Mouse (Mus musculus) spleen, adult 2 months (tissue): ENCODE measurements around the gene Sptan1. TPM values are rescaled to one million over a fixed set of nuclear protein-coding genes. Genes with fewer than 3 reads are reported as not detected.

ENCODE experiments used
- DNase-seq, 2 experiments: peaks; one replicate each; pipeline versions ENCODE4 v3.0.0 to v3.0.0-alpha.2; 2012 to 2021; ENCODE audit warnings: low spot score in 2 of 2, low read depth in 1 of 2
- H3K27ac ChIP-seq: fragments of 200-500 bp; 2 replicates; pipeline ENCODE4 v1.5.1; 2012; ENCODE audit warnings: low read length, inconsistent platforms; ENCODE audit not compliant: insufficient read depth
- H3K27me3 ChIP-seq: fragments of 200-500 bp; 2 replicates; pipeline ENCODE4 v1.6.1; 2012; ENCODE audit warnings: mild to moderate bottlenecking, moderate library complexity, low read length, inconsistent platforms; ENCODE audit not compliant: control insufficient read depth, insufficient read depth
- H3K36me3 ChIP-seq: fragments of 200-500 bp; 2 replicates; pipeline ENCODE4 v1.6.1; 2012; ENCODE audit warnings: mild to moderate bottlenecking, low read length, inconsistent platforms; ENCODE audit not compliant: control insufficient read depth, insufficient read depth
- H3K4me1 ChIP-seq: fragments of 200-500 bp; 2 replicates; pipeline ENCODE4 v1.6.1; 2011; ENCODE audit warnings: inconsistent platforms; ENCODE audit not compliant: control insufficient read depth, insufficient read depth, insufficient read length
- H3K4me3 ChIP-seq: fragments of 200-500 bp; 2 replicates; pipeline ENCODE4 v1.5.1; 2011; ENCODE audit warnings: mild to moderate bottlenecking, inconsistent platforms; ENCODE audit not compliant: insufficient read depth, insufficient read length; ENCODE audit errors: extremely low read depth
- CTCF ChIP-seq: fragments of 200-500 bp; IDR thresholded peaks from 2 replicates; pipeline ENCODE4 v1.5.1; 2011; ENCODE audit warnings: mild to moderate bottlenecking, inconsistent platforms; ENCODE audit not compliant: insufficient read depth, insufficient read length, insufficient replicate concordance; ENCODE audit errors: extremely low read depth
- POLR2A ChIP-seq: fragments of 200-500 bp; IDR thresholded peaks from 2 replicates; pipeline ENCODE4 v1.6.1; 2011; ENCODE audit warnings: low read depth, low read length, inconsistent platforms
- WGBS: fragments of 180-500 bp; shearing (Covaris S2); methylation state at CpG from one replicate; pipeline ENCODE4 v1.1.7; 2018; 5-methylcytosine and 5-hydroxymethylcytosine counted together
- polyA plus RNA-seq: library from polyadenylated mRNA; depleted of rRNA; stranded (reverse); fragments of >200 nt; gene quantifications from 2 replicates; pipeline ENCODE4 v1.2.3, GENCODE M21; 2012; rRNA removed

The Sptan1 gene
- polyA plus RNA-seq, 1 experiment = 101 TPM

DNA sequence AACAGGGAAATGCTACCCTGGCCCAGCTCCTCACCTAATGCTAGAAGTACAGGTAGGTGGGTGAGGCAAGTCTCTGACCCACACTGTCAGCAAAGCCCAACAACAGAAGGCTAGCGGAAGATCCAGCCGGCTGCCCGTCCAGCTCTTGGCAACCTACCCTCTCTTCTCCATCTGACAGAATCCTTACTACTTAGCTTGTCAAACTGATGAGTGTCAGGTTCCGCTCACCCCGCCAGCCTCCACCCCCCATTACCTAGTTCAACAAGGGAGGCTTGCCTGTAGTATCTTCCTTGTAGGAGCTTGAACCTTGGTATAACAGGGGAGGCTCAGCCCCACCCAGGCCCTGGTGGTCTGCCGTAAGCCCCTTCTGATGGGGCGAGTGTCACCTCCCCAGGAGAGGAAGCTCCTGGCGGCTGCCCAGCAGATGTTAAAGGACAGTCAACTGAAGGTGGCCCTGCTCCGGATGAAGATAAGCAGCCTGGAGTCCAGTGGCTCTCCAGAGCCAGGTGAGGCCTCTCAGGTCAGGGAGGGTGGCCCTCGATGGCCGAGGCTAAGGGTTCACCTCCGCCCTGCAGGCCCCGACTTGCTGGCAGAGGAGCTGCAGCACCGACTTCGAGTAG lies 114.9 kb downstream of the Sptan1 start:
- Histone ChIP-seq H3K27me3 (no peaks in the 10 kb centered on the region), H3K36me3 (no peaks in the 10 kb centered on the region), H3K27ac (no peak overlapping the region), H3K4me1 (no peaks in the 10 kb centered on the region; the same call in 1 of the 2 replicates), H3K4me3 (no peak overlapping the region)
- WGBS = 92% methylated on average over 15 of the region's 15 CpGs
- no peak for DNase-seq
- TF ChIP-seq POLR2A (no peak), CTCF (no peak)

Other genes with a start within 250 kb of the Sptan1 start
- 0.26 and 0.81 TPM in 2 replicates for gene Gm13420, start 213.9 kb upstream of the Sptan1 start, polyA plus RNA-seq
- not detected in 2 replicates for gene Gm13547, start 206.2 kb upstream of the Sptan1 start, polyA plus RNA-seq
- gene Coq4, start 178.1 kb upstream of the Sptan1 start, polyA plus RNA-seq = 31.9 and 32.6 TPM in 2 replicates
- 25.5 and 29.3 TPM in 2 replicates for gene Trub2, start 177.1 kb upstream of the Sptan1 start, polyA plus RNA-seq
- gene Slc27a4, start 162.9 kb upstream of the Sptan1 start, polyA plus RNA-seq = 13.7 and 14.2 TPM in 2 replicates
- gene Urm1, start 145.5 kb upstream of the Sptan1 start, polyA plus RNA-seq = 31.9 and 37.4 TPM in 2 replicates
- 8.4 and 11.7 TPM in 2 replicates for gene Cercam, start 96.4 kb upstream of the Sptan1 start, polyA plus RNA-seq
- 26.3 and 28.2 TPM in 2 replicates for gene Odf2, start 76.3 kb upstream of the Sptan1 start, polyA plus RNA-seq
- 14.5 and 16.4 TPM in 2 replicates for gene Gle1, start 30.1 kb upstream of the Sptan1 start, polyA plus RNA-seq
- gene Wdr34, start 83.3 kb downstream of the Sptan1 start, polyA plus RNA-seq = 7.6 and 12.3 TPM in 2 replicates
- 42.2 and 55.0 TPM in 2 replicates for gene Set, start 91.8 kb downstream of the Sptan1 start, polyA plus RNA-seq
- 4.6 and 4.9 TPM in 2 replicates for gene Pkn3, start 112.1 kb downstream of the Sptan1 start, polyA plus RNA-seq
- gene Zdhhc12, start 128.1 kb downstream of the Sptan1 start, polyA plus RNA-seq = 56.2 and 92.3 TPM in 2 replicates
- gene Zer1, start 159.0 kb downstream of the Sptan1 start, polyA plus RNA-seq = 59.0 and 78.3 TPM in 2 replicates
- 48.5 and 50.9 TPM in 2 replicates for gene Tbc1d13, start 168.2 kb downstream of the Sptan1 start, polyA plus RNA-seq
- gene Endog, start 205.9 kb downstream of the Sptan1 start, polyA plus RNA-seq = 19.4 and 33.0 TPM in 2 replicates
- 19.1 and 23.3 TPM in 2 replicates for gene Spout1, start 212.9 kb downstream of the Sptan1 start, polyA plus RNA-seq
- 9.7 and 11.5 TPM in 2 replicates for gene Kyat1, start 240.3 kb downstream of the Sptan1 start, polyA plus RNA-seq